Mouse (Mus musculus) embryonic fibroblast, embryonic 13.5 days (primary cell): ENCODE measurements around the gene Gnas.

Experiments used
- CTCF ChIP-seq: IDR thresholded peaks from 2 replicates; pipeline ENCODE4 v1.5.1; 2011; ENCODE audit warnings: mild to moderate bottlenecking, control low read depth, low read length, moderate library complexity, borderline replicate concordance; ENCODE audit not compliant: insufficient read depth
- POLR2A ChIP-seq: IDR thresholded peaks from 2 replicates; pipeline ENCODE4 v1.6.1; 2011; ENCODE audit warnings: low read depth, mild to moderate bottlenecking, control low read depth, low read length, moderate library complexity

DNA sequence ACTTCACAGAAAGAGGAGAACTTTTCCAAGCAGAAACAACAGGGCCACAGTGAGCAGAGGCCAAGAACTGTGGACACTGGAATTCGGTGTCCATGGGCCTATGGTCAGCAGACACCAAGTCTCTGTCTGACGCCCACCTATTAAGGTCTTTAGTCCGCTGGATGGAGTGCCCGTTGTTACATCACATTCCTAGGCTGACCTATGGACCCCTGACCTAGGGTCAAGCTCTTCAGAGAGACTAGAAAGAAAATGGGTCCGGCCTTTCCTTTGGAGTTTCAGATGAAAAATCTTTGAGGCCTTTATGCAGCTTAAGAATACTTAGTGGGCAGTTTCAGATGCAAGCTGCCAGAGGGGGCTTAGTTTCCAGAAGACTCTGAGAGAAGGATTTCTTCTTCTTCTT is 21.5 kb downstream of the Gnas start:
- TF ChIP-seq CTCF (no peak), POLR2A (no peak)
